Mouse (Mus musculus) heart, adult 11 months (tissue): Measurements from ENCODE around the gene Vmn2r89.
"Not testable (repeated sequence)": the region's sequence is repeated elsewhere in the genome, so short reads cannot be mapped to it uniquely, and the experiment has no call there.

Experiments
- DNase-seq: peaks from one replicate; pipeline ENCODE4 v3.0.0; 2022

The Vmn2r89 gene

DNA sequence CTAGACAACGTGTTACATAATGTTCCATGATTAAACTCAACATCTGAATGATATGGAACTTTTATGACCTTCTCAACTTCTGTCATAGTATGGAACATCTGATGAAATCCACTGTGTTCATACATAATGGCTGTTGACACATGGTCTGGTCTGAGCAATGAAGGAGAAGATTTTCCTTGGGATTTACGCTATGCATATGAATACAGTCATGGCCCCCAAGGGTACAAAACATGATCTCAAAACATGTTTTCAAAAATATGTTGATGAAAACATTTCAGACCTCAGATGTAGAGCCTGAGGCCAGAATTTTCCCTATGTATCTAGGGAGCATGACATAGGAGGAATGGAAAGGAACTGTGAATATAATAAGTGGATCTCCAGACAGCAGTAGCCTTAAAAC, at the start of gene Vmn2r89:
Gene Vmn2r89 (plus strand): TSS at position 301 of the 400 bp plus-strand sequence.
- DNase-seq = not testable (repeated sequence)

GRCm38 (mm10) chr14:51410520-51410919, 41.1 kb upstream of the Vmn2r89 start, which contains the start of gene Vmn2r88:
Gene Vmn2r88, plus strand, starts transcription at chr14:51410820.
- no peak for DNase-seq

DNA sequence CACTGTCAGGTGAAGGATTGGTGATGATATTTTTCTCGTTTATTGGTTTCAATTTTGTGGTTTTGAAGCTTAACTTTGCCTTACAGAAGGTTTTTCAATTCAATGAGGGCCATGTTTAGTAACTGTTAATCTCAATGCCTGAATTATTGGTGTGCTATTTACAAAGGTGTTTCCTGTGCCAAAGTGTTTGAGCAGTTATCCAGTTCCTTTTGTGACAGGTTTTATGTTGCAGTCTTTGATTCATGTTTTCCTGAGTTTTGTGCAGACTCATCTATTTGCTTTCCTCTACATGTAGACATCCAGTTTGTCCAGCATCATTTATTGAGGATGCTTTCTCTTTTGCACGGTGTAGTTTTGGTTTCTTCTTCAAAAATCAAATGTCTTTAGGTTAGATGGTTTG, 27.8 kb upstream of the Vmn2r89 start:
- DNase-seq = no peak

- not testable (repeated sequence) for DNase-seq
Observed at GRCm38 (mm10) chr14:51430138-51430537, 21.5 kb upstream of the Vmn2r89 start.

- peak; percentile 86 for DNase-seq
Observed at GRCm38 (mm10) chr14:51434546-51434945, 17.1 kb upstream of the Vmn2r89 start.

- DNase-seq = no peak
Observed at GRCm38 (mm10) chr14:51435020-51435419, 16.6 kb upstream of the Vmn2r89 start.

DNA sequence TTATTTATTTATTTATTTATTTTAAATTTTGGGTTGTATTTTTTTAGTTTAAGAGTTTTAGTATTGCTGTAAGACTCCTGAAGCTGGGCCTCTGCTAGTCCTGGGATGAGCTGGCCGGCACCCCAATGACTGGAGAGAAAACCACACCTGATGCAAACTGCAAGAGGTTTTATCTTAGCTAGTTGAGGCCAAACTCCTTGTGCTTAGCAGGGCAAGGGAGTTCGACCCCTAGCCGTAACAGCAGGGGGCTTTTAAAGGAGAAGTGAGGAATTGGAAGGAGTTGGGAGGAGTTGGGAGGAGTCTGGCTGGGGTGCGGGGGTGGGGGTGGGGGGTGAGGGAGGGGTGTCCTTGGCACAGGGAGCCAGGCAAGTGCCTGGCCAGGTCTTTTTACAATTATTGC, 12.7 kb upstream of the Vmn2r89 start:
- DNase-seq = no peak

- DNase-seq = peak; percentile 76
Observed at GRCm38 (mm10) chr14:51480278-51480677, 28.6 kb downstream of the Vmn2r89 start.

- not testable (repeated sequence) for DNase-seq
Observed at GRCm38 (mm10) chr14:51481332-51482015, 29.8 kb downstream of the Vmn2r89 start.

GRCm38 (mm10) chr14:51482051-51482715, 30.5 kb downstream of the Vmn2r89 start:
- DNase-seq = peak; percentile 83

DNA sequence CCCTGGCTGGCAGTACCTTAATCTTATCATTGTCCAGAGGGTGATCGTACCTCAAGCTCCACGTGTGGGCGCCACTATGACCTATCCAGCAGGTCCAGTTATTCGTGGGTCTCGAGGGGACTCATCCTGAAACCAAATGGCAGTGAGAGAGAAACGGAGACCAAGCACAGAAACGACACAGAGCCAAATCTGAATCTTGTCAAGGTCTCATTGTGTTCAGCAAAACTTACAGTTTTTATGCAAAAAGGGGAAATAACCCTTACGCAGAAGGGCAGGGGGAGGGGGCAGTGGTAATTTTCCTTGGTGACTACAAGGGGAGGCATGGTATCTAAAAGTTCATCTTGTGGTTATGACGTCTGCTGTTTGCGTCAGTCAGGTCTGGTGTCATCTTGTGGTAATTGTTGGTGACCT, 31.3 kb downstream of the Vmn2r89 start:
- peak; percentile 77 for DNase-seq

DNA sequence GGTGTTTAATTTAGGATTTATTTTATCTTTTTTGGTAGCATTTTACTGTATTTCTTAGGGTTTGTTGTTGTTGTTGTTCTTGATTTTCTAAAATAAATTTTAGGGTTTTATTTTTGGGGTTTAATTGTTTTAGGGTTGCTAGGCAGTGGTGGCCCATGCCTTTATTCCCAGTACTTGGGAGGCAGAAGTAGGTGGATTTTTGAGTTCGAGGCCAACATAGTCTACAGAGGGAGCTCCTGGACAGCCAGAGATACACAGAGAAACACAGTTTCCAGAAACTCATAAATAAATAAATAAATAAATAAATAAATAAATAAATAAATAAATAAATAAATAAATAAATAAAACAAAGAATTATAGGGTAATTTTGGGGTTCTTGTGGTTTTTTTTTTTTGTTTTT, 32.0 kb downstream of the Vmn2r89 start:
- no peak for DNase-seq

GRCm38 (mm10) chr14:51486111-51486510, 34.5 kb downstream of the Vmn2r89 start:
- peak; percentile 58 for DNase-seq

GRCm38 (mm10) chr14:51495781-51496180, 44.1 kb downstream of the Vmn2r89 start:
- no peak for DNase-seq

DNA sequence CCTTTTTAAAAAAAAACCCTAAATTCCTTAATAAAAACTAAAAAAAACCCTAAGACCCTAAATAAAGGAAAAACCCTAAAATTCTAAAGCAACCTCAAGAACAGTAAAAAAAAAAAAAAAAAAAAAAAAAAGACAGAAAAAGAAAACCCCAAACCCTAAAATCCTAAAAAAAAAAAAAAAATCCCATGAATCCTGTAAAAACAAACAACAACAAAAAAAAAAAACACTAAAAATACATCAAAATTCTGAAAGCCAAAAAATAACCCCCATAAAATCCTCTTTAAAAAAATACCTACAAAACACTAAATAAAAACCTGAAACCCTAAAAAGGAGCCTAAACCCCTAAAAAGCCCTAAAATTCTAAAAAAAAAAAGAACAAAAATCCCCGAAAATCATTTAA, 45.3 kb downstream of the Vmn2r89 start:
- no peak for DNase-seq

- no peak for DNase-seq
Observed at GRCm38 (mm10) chr14:51497958-51498357, 46.3 kb downstream of the Vmn2r89 start.

GRCm38 (mm10) chr14:51499707-51500275, 48.1 kb downstream of the Vmn2r89 start:
- DNase-seq = no peak

DNA sequence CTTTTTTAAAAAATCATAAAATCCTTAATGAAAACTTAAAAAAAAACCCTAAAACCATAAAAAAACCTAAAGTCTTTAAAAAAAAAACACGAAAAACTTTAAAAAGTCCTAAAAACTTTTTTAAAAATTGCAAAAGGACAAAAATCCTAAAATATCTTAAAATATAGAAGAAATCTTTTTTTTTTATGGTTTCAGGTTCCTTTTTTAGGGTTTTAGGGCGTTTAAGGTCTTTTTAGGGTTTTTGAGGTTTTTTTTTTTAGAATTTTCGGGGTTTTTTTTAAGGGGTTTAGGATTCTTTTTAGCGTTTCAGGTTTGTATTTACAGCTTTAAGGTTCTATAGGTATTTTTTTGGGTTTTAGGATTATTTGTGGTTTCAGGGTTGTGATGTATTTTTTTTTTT, 48.8 kb downstream of the Vmn2r89 start:
- DNase-seq = no peak

- no peak for DNase-seq
Observed at GRCm38 (mm10) chr14:51507416-51507815, 55.8 kb downstream of the Vmn2r89 start.
